Mouse (Mus musculus) regulatory T cell (primary cell): ENCODE measurements around the gene E4f1.

Experiments
- in situ Hi-C: fragments of 300-600 bp; cut with MboI, MseI; formaldehyde crosslinking; loops from one replicate; pipeline ENCODE4 v1.15.1; 2025; ENCODE audit warnings: high pct_unique_total_duplicates

The E4f1 gene

DNA sequence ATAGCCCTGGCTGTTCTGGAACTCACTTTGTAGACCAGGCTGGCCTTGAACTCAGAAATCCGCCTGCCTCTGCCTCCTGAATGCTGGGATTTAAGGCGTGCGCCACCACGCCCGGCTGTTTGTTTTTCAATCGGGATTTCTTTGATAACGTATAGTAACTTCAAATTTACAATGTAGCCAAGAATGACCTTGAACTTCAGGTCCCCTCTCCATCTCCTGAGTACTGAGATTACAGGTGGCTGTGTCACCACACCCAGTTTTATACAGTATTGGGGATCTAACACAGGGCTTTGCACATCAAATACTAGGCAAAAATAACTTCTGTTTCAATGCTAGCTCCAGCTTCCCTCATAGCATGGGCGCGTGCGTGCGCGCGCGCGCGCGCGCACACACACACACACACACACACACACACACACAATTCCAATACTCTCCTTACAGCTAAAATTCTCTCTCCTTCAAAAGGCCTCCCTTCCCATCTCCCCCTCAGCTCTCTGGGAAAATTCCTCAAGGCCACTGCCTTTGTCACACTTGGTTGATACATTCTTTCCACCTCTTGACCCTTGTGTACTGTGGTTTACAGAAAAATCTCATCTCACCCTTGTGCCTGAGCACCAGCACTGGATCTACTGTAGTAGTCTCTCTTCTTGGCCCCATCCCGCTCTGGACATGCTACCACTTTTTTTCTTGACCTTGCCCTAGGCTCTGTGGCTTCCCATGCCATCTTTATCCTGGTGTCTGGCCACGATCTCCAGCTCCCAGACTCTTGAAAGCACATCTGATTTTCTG lies 11.1 kb upstream of the E4f1 start:
- in situ Hi-C loops = no loop called here

DNA sequence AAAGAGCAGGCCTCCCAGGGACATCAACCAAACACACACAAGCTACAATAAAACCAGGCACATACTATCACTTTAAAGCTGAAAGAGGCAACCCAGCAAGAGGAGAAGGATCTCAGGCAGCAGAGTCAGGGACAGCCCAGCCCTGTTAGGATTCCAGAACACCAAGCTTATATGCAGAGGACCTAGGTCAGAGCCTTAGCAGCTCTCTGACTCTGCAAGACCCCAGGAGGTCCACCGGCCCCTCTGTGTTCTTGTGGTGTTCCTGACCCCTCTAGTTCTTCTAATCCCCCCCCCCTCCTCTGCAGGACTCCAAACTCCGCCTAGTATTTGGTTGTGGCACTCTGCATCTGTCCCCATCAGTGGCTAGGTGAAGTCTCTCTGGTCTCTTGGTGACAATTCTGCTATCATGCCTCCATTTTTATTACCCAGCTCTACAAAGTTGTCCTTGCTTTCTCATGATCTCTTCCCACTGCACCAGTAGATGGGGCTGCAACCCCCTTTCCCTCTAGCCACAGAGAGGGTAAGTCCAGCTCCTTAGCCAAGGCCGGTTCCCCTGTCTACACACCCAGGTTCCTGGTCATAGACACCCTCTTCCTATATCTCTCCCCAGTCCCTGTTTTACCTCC lies 10.2 kb upstream of the E4f1 start:
- in situ Hi-C loops = no loop called here

DNA sequence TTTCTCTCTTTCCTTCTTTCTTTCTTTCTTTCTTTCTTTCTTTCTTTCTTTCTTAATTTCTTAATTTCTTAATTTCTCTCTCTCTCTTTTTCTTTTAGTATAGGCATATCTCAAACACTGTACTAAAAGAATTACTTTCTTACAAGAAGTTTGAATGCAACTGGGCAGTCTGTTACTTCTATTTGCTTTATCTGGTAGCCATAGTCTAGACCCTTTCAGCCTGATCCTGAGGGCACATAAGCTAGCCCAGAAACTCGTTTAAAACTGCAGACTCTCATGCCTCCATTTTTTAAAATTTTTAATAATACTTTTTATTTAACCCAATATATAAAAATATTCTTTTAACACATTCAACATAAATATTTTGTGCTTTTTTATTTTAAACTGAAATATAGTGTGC lies 9.3 kb upstream of the E4f1 start:
- in situ Hi-C loops = no loop called here

- in situ Hi-C loops = no loop called here
These were observed 8.7 kb upstream of the E4f1 start, which contains the start of gene Mlst8 for GRCm38 (mm10) chr17:24478663-24479380. TSS of gene Mlst8 (minus strand) at chr17:24479078.

DNA sequence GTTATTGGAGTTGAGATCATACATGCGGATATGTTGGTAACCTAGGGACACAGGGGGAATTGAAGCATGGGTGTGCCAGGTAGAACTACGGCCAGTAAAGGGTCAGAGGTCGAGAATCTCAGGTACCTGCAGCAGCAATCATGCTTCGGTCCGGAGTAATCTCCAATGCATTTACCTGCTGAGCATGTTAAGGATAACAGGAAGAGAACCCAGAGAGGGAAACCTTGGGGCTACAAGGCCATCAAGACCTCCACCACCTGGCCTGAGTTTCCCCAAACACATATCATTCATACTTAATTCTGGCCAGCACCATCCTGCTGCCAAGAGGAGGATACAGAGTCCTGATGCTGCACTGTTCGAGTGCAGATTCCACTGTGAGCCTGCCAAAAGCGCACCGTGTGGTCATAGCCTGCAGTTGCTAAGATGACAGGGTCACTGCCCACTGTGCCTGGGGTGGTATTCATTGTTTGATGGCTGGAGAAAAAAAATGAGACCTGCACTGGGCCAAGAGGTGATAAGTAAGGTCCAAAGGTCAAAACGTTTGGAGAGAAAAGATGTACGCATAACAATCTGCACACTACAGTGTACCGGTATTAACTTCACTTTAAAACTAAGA lies 8.0 kb upstream of the E4f1 start:
- in situ Hi-C loops = no loop called here

DNA sequence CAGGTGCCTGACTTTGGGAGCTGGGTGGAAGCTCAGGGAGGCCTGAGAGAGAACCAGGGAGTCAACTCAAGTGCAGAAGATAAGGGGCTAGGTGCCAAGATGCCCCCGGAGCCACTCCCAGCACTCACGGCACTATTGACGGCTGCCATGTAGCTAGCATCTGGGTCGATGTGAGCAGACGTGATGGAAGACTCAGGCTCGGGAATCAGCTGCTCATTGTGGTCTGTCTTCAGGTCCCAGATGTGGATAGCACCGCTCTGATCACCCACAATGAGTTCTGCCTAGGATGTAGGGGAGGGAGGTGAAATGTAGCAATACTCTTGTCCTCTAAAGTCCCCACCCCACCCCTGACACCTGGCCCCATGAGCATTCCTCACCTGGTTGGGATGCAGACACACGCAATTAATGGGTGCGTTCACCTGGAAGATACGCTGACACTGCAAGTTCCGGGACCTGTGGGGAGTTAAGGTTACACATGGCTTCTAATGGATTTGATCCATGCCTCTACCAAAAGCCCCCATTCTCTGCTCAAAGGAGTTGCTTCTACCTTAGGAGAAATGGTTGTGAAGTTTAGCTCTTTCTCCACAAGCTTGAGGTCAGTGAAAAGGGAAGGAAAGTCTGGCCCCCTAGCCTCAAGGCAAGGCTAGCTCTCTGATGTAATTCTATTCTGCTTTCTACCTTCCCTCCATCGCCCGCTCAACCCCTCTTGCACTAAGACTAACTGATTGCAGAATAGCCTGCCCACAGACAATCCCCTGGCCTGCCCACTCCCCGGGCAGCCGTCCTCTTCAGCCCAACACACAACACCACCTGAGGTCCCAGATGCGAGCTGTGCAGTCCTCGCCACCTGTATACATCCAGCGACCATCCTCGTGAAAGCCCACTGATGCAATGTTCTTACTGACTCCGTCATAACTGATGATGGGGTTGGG lies 7.2 kb upstream of the E4f1 start:
- in situ Hi-C loops = no loop called here

DNA sequence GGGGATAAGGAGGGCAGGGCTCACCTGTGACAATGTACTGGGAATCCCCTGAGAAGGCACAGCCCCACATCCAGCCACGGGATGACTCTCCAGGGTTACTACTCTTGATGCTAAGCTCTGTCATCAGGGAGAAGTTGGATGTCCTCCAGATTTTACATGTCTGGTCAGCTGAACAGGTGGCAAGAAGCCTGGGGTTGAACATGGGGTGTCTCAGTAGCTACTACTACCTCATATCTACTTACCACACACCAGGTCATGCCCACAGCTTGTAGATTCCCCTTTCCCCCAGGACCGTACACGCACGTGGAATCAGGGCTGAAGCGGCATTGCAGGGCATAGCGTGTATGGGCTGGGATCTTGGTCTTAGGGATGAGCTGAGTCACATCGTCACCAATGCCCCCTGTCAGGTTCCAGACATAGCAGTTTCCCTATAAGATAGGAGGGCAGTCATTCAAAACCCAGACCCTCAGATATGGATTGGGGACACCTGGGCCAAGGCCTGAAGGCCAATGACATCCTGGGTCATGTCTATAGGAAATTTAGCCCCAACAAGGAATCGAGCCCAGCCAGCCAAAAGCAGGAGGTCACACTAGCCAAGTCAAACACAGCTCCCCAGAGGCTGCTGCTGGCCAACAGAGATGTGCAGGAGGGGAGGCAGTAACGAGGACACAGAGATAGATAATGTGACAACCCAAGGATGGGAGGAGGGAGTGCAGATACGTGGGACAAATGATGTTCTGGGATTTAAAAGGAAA lies 6.1 kb upstream of the E4f1 start:
- in situ Hi-C loops = no loop called here

- in situ Hi-C loops = no loop called here
These were observed 5.5 kb upstream of the E4f1 start for GRCm38 (mm10) chr17:24475586-24475985.

GRCm38 (mm10) chr17:24474557-24474956 lies 4.4 kb upstream of the E4f1 start:
- in situ Hi-C loops = no loop called here

DNA sequence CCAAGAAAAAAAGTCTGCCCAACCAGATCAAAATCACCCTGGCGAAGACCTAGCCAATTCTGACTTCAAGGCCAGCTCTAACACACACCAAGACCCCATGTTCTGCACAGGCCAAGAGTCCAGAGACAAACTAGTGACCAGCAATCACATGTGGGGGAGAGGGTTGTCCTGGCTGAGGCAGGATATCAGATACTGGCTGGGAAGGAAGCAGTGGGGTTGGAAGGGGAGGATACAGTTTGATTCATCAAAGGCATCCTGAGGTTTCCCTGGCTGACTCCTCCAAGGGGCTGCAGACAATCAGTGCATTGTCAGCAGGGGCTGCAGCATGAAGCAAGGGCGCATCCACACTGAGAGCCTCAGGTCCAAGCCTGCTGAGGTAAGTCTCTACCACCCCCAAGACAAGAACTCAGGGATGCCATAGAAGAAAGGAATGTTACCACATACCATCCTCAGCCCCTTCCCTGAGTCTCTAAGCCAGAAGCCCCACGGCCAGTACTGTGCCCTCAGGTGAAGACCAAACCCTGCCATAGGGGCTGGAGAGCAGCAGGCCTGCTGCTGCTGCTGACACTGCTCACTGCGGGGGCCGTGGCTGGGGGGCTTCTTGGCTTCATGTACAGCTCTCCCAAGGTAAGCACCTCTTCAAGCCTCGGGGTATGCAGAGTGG lies 3.6 kb upstream of the E4f1 start, which contains the start of gene Bricd5:
Bricd5 (plus strand) TSS at position 273 of the 664 bp plus-strand sequence.
- in situ Hi-C loops = no loop called here

- in situ Hi-C loops = no loop called here
These were observed 2.4 kb upstream of the E4f1 start for GRCm38 (mm10) chr17:24472512-24472911.

GRCm38 (mm10) chr17:24470701-24471527 lies 801 bp upstream of the E4f1 start:
- in situ Hi-C loops = no loop called here

GRCm38 (mm10) chr17:24469336-24469909 lies 690 bp downstream of the E4f1 start:
- in situ Hi-C loops = no loop called here

DNA sequence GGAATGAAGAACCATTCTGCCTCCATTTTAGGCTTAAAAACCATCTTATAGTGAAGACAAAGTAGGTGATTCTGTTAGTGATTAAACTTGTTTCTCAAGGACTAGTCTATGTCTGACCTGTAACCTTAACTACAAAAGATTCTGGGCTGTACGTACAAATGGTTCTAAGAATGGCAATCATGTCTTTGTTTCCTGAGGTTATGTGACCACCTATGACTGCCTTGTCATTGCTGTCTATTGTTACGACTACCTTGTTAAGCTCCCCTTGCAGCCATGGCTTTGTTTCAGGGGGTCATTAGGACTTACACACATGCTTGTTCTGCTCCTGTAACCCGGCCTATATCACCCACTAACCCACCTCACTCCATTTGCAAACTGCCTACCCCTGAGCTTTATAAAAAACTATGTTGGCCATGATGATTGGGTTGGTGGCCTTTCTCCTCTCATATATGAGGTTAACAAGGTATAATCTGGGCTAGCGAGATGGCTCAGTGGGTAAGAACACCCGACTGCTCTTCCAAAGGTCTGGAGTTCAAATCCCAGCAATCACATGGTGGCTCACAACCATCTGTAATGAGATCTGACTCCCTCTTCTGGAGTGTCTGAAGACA lies 1.4 kb downstream of the E4f1 start:
- in situ Hi-C loops = no loop called here

DNA sequence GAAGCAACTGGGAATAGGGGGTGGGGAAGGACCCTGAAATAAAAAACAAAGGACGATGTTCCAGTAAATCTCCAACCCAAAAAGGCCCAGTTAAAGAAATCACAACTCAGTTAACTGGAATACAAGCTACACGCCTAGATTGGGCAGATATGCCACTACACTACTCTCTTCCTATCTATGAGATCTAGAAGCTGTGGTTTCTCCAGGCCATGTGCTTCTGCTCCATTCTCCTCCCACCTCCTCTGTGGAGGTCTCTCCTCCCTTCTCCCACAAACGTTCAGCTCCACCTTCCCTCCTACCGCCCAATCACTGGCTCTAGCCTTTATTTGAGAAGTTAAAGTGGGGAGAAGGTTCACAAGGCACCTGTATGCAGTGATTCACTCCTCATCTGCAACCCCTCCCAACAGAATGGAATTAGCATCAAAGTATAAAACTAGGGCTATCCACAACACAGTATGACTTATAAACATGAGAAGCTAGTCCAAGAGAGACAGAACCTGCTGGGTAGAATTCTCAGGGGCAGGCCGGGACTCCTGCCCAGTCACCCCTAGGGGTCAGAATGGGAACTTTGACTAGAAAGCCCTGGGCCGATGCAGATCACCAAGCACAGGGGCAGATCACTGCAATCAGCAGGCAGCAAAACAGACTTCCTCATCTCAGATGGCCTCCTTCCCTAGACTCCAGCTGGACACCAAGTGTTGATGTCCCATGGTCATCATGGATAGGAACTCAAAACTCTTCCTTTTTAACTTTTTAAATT lies 6.6 kb downstream of the E4f1 start:
- in situ Hi-C loops = no loop called here

GRCm38 (mm10) chr17:24462932-24463331 lies 7.2 kb downstream of the E4f1 start:
- in situ Hi-C loops = no loop called here

DNA sequence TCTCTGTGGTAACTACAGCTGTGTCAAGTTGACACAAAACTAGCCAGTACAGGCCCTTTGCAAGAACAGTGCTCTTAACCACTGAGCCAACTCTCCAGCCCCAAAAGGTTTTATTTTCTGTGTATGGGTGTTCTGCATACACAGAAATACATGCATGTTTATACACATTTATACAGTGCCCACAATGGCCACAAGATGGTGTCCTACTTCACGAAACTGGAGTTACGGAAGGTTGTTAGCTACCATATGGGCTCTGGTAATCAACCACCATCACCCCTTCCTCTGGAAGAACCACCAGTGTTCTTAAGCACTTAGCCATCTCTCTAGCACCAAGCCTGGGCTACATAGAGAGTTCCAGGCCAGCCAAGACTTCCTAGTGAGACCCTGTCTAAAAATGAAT lies 8.5 kb downstream of the E4f1 start:
- in situ Hi-C loops = no loop called here
